Mouse (Mus musculus): Measurements from ENCODE around the gene Stk10.

- no peak for TF ChIP-seq CTCF (conservative IDR thresholded peaks at IDR 0.05; ENCODE audit: insufficient read depth, insufficient read length, low read depth, low read length)
- no peak for TF ChIP-seq POLR2A (IDR thresholded peaks at IDR 0.05; ENCODE audit: low read depth, low read length)
These were observed 5.3 kb downstream of the Stk10 start for GRCm38 (mm10) chr11:32538435-32538834.
